Mouse (Mus musculus): ENCODE results near the gene Wdr49.
"Not testable (repeated sequence)": the region's sequence is repeated elsewhere in the genome, so short reads cannot be mapped to it uniquely, and the experiment has no call there.

The Wdr49 gene

DNA sequence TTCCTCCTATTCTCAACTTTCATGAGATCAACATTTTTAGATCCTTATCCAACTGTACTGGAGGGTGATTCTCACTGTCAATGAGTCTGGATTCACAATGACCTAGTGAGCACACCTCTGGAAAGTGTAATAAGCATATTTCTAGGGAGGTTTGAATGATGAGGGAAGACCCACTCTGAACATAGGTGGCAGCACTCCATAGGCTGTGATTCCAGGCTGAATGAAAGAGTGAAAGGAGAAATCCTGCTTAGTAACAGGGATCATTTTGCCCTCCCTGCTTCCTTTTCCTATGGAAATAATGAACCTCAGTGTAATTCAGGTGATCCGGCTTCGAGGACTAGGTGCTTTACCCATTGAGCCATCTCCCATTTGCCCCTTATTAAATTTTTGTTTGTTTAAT lies 180.9 kb downstream of the Wdr49 start:
- in situ Hi-C loops (cut with MboI), result no loop called here

DNA sequence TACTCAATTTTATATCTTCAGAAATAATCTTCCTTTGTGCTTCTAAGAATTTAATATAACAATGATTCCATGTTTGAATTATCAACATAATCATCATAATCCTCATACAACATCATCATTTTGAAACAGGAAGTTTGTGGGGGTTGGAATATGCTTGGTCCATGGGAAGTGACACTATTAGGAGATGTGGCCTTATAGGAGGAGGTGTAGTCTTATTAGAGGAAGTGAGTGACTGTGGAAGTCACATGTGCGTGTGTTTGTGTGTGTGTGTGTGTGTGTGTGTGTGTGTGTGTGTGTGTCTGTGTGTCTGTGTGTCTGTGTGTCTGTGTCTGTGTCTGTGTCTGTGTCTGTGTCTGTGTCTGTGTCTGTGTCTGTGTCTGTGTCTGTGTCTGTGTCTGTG lies 182.5 kb downstream of the Wdr49 start:
- in situ Hi-C loops (cut with MboI), result not testable (repeated sequence)

- in situ Hi-C loops (cut with MboI), result no loop called here
These were observed 184.2 kb downstream of the Wdr49 start for GRCm38 (mm10) chr3:75297758-75298111.

DNA sequence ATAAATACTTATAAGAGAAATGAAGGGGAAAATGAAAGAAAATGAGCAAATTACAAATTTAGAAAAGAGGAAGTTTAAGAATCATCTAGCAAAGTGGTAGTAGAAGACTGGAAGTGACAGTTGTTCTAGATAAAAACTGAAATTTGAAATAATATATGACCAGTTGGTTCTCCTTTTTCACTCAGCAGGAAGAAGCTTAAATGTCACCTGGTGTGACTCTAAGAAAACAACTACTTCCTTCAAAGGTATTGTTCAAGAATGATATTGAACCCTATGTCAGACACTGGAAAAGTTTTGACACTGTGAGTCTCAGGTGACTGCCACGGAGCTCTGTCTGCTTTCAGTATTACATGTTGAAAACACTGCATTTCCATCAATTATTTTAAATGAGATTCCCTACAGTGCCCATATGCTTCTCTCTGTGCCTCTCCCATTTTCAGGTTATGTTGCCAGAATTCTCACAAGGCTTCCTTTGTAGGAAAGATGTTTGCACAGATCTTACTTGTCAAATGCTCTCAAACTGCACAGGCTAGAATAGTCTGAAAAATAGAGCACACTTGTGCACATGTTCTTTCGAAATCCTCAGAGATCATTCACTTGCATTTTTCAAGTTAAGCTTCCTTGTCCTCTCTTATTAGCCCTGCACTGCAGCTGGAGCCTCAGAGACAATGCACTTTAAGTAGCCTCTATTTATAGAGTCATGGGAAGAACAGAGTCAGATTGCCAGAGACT lies 184.8 kb downstream of the Wdr49 start:
- in situ Hi-C loops (cut with MboI), result no loop called here

- in situ Hi-C loops (cut with MboI), result no loop called here
These were observed 188.7 kb downstream of the Wdr49 start for GRCm38 (mm10) chr3:75293243-75293642.

DNA sequence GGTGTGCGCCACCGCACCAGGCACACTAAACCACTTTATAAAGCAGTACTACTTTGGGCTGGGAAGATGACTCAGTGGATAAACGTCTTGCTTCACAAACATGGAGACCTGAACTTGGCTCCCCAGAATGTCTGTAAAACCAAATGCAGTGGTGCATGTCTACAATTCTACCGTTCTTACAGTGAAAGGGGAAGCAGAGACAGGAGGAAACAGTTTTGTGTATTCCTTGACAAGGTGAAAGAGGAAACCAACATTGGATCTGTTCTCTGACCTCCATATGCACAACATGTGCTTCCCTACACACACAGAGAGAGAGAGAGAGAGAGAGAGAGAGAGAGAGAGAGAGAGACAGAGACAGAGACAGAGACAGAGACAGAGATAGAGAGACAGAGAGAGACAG lies 204.5 kb downstream of the Wdr49 start:
- in situ Hi-C loops (cut with MboI), result no loop called here

GRCm38 (mm10) chr3:75276522-75276921 lies 205.4 kb downstream of the Wdr49 start:
- in situ Hi-C loops (cut with MboI), result no loop called here

DNA sequence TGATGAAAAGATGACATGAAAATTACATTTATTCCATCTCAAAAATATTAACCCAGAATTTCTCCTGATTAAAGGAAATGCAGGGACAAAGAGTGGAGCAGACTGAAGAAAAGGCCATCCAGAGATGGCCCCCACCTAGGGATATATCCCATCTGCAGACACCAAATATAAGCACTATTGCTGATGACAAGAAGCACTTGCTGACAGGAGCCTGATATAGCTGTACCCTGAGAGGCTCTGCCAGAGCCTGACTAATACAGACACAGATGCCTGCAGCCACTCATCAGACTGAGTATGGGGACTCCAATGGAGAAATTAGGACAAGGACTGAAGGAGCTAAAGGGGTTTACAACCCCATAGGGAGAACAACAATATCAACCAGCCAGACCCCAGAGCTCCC lies 206.8 kb downstream of the Wdr49 start:
- in situ Hi-C loops (cut with MboI), result no loop called here

DNA sequence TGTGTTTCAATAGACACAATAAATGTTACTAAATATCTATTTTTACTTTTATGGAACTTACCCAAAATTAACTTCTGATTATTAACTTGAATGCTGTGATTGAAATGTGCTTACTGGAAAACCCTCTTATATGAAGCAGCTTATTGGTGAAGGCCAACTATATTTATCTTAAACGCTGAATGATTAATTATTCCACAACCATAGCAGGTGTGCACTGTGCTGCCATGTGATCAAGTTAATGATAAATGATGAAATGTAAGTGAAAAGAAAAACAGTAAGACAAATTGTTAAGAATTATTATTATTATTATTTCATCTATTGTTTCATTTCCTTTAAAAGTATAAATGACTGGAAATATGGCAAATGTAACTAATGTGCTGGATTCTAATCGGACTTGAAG lies 212.0 kb downstream of the Wdr49 start, which contains the start of gene Serpini2:
Serpini2 (minus strand) TSS at position 101 of the 400 bp plus-strand sequence.
- in situ Hi-C loops (cut with MboI), result no loop called here

- in situ Hi-C loops (cut with MboI), result no loop called here
These were observed 222.6 kb downstream of the Wdr49 start for GRCm38 (mm10) chr3:75259356-75259755.
